Mouse (Mus musculus) liver, embryonic 12.5 days (tissue): ENCODE results near the gene Fads3. TPM values are rescaled to one million over a fixed set of nuclear protein-coding genes. Genes with fewer than 3 reads are reported as not detected.
A peak's percentile ranks its signal among the peaks of the same experiment; 100 is the strongest.

Experiments used
- ATAC-seq: fragments of 200-750 bp; cut with Nextera tagmentation; 2 replicates; pipeline ENCODE4 v1.8.0; 2017; ENCODE audit warnings: moderate number of reproducible peaks, mild to moderate bottlenecking, moderate library complexity
- H3K27ac ChIP-seq: fragments of 300-500 bp; sonication (generic); 2 replicates; pipeline ENCODE4 v1.5.1; 2016; ENCODE audit warnings: mild to moderate bottlenecking
- H3K27me3 ChIP-seq: fragments of 300-500 bp; sonication (generic); replicated peaks from 2 replicates; pipeline ENCODE4 v1.6.1; 2016; ENCODE audit warnings: mild to moderate bottlenecking, moderate library complexity
- H3K36me3 ChIP-seq: fragments of 300-500 bp; sonication (generic); 2 replicates; pipeline ENCODE4 v1.6.1; 2016; ENCODE audit warnings: mild to moderate bottlenecking, moderate library complexity
- H3K4me1 ChIP-seq: fragments of 300-500 bp; sonication (generic); 2 replicates; pipeline ENCODE4 v1.6.1; 2016
- H3K4me2 ChIP-seq: fragments of 300-500 bp; sonication (generic); 2 replicates; pipeline ENCODE4 v1.6.1; 2016; ENCODE audit warnings: mild to moderate bottlenecking, moderate library complexity
- H3K4me3 ChIP-seq: fragments of 300-500 bp; sonication (generic); 2 replicates; pipeline ENCODE4 v1.5.1; 2016; ENCODE audit warnings: mild to moderate bottlenecking, moderate library complexity
- H3K9ac ChIP-seq: fragments of 300-500 bp; sonication (generic); 2 replicates; pipeline ENCODE4 v1.6.1; 2016; ENCODE audit warnings: mild to moderate bottlenecking, moderate library complexity
- H3K9me3 ChIP-seq: fragments of 300-500 bp; sonication (generic); replicated peaks from 2 replicates; pipeline ENCODE4 v1.6.1; 2016; ENCODE audit warnings: mild to moderate bottlenecking, moderate library complexity
- WGBS: fragments of 180-500 bp; shearing (Covaris S2); methylation state at CpG from one replicate; pipeline ENCODE4 v1.1.7; 2016; ENCODE audit not compliant: insufficient replicate concordance; 5-methylcytosine and 5-hydroxymethylcytosine counted together
- polyA plus RNA-seq: library from polyadenylated mRNA; unstranded; fragments of >200 nt; fragmentation: Nextera tagmentation; extraction: Ambion mirVana; gene quantifications from 2 replicates; pipeline ENCODE4 v1.2.1, GENCODE M21; 2016

Gene Fads3
- polyA plus RNA-seq, 1 experiment from 2014 or later, result 10.0 TPM

DNA sequence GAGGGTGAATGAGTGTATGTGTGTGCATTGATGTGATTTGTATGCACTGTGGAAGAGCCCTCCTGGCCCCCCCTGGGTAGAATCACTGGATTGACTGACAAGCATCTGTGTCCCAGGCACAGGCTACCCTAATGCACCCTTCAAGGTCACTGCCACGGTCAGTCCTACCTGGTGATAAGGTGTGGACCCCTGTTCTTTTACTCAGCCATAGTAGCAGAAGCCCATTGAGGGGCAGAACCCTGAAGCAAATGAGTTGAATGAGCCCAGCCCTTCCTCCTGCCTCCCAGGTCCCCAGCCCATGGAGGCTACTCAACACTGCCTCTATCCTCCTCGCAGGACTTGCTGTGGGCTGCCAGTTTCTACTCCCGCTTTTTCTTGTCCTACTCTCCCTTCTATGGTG, 13.9 kb downstream of the Fads3 start:
- Histone ChIP-seq H3K9ac (no peak overlapping the region), H3K4me3 (no peak overlapping the region), H3K4me1 (peaks cover 19% of the 10 kb centered on the region), H3K9me3 (no peaks in the 10 kb centered on the region), H3K36me3 (peaks cover 26% of the 10 kb centered on the region), H3K4me2 (no peak overlapping the region), H3K27me3 (0 out of 2 replicates have a peak, but pooled peaks cover 9% of the 10 kb centered on the region), H3K27ac (no peak overlapping the region)
- WGBS, result 72% methylated on average over 3 of the region's 3 CpGs
- ATAC-seq, result no peak

- peaks cover 25% of the 10 kb centered on the region for H3K4me1 ChIP-seq
- H3K4me3 ChIP-seq, result no peak overlapping the region
- no peak overlapping the region for H3K9ac ChIP-seq
- H3K27ac ChIP-seq, result no peak overlapping the region
- H3K27me3 ChIP-seq, result 0 out of 2 replicates have a peak, but pooled peaks cover 7% of the 10 kb centered on the region
- ATAC-seq, result no peak
- no peak overlapping the region for H3K4me2 ChIP-seq
- WGBS, result 78% methylated on average over 22 of the region's 22 CpGs
- H3K9me3 ChIP-seq, result no peaks in the 10 kb centered on the region
- peaks cover 27% of the 10 kb centered on the region for H3K36me3 ChIP-seq
Observed at GRCm38 (mm10) chr19:10055783-10056660, 14.7 kb downstream of the Fads3 start.

DNA sequence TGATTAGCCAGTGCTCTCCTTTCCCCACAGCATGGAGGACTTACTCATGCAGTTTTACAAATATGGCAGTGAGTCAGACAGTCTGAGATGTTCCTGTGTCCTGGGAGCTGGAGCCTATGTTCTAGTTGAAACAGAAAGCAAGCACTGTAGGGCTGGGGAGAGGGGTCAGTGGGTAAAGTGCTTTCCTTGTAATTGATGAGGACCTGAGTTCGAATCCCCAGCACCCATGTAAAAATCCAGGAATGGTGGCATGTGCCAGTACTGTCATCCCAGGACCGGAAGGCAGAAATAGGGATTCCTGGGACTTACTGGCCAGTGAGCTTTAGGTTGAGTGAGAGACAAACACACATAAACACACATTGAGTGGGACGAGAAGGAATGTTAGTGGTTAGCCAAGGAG, 15.3 kb downstream of the Fads3 start:
- H3K9ac ChIP-seq, result no peak overlapping the region
- H3K4me2 ChIP-seq, result no peak overlapping the region
- WGBS, result 73% methylated on average over 3 of the region's 3 CpGs
- H3K27ac ChIP-seq, result no peak overlapping the region
- ATAC-seq, result no peak
- no peak overlapping the region for H3K4me3 ChIP-seq
- peaks cover 31% of the 10 kb centered on the region for H3K36me3 ChIP-seq
- peaks cover 32% of the 10 kb centered on the region for H3K4me1 ChIP-seq
- no peaks in the 10 kb centered on the region for H3K9me3 ChIP-seq
- H3K27me3 ChIP-seq, result 0 out of 2 replicates have a peak, but pooled peaks cover 7% of the 10 kb centered on the region

DNA sequence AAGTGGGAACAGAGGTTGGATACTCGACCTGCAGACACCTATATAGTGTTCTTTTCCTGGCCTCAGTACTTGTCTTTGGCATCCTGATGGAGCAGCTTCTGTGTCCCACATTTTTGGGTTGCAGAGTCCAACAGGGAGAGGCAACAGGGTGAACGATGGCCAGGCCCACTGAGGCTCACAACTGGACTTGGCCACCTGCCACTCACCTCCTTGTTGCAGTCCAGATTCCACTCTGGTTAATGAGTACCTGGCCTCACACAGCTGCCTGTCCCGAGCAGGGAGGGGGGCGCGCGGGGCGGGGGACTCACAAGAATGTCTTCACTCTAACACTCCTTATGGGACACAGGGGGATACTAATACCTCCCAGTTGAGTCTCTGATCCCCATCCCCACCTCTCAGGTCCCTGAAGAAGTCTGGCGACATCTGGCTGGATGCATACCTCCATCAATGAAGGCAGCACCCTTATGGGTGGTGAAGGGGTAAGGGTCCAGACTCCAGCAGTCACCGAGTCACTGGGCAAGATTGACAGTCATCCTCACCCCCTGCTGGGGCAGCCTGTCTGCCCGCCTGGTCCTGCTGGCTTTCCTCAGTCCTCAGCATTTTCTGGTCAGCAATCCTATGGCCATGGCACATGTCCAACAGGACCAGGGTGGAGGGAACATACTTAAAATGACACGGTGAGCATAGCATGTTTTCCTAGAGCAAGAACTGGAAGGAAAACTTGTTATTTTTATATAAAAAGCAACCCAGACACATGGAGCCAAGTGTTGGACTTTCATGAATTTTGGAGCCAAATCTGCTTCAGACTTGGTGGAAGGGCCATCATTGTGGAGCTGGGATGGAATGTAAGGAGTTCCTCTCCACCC, 16.4 kb downstream of the Fads3 start:
- no peak overlapping the region for H3K4me2 ChIP-seq
- peaks cover 41% of the 10 kb centered on the region for H3K36me3 ChIP-seq
- peak overlapping the region; percentile 53; the same call in 1 of the 2 replicates for H3K27ac ChIP-seq
- H3K27me3 ChIP-seq, result 0 out of 2 replicates have a peak, but pooled peaks cover 7% of the 10 kb centered on the region
- ATAC-seq, result peak; percentile 31; the same call in 1 of the 2 replicates
- no peak overlapping the region for H3K4me3 ChIP-seq
- WGBS, result 56% methylated on average over 11 of the region's 11 CpGs
- H3K4me1 ChIP-seq, result peaks cover 42% of the 10 kb centered on the region
- no peaks in the 10 kb centered on the region for H3K9me3 ChIP-seq
- no peak overlapping the region for H3K9ac ChIP-seq

GRCm38 (mm10) chr19:10058352-10058825, 17.0 kb downstream of the Fads3 start:
- Histone ChIP-seq H3K4me3 (no peak overlapping the region), H3K4me1 (peaks cover 47% of the 10 kb centered on the region), H3K27me3 (0 out of 2 replicates have a peak, but pooled peaks cover 7% of the 10 kb centered on the region), H3K9ac (no peak overlapping the region), H3K9me3 (no peaks in the 10 kb centered on the region), H3K4me2 (no peak overlapping the region), H3K27ac (0 out of 2 replicates have a peak overlapping the region, but pooled peaks have one; percentile 53), H3K36me3 (peaks cover 48% of the 10 kb centered on the region)
- ATAC-seq, result no peak
- 66% methylated on average over 1 of the region's 1 CpGs for WGBS

DNA sequence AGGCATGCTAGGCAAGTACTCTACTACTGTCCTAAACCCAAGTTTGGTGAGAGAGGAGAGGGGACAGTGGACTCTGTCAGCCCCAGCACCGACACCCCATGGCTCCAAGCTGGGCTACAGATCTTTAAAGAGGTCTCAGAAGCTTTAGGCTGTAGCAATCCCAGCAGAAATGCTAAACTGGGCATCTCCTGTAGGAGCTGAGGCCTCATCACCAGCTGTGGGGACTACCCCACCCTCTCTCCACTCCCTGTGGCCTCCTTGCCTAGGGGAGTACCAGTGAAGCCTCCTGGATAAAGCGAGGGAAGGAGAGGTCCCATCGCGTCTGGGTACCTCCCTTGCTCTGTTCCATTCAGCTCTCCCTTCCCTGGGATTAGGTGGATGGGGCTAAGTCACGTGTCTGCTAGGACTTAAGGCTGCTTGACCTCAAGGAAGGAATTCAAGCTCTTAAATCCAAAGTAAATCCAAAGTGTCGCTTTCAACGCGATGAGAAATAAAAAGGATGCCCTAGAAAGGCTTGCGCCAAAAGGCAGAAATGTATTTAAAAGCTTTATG, 17.6 kb downstream of the Fads3 start:
- H3K27me3 ChIP-seq, result 0 out of 2 replicates have a peak, but pooled peaks cover 6% of the 10 kb centered on the region
- H3K36me3 ChIP-seq, result peaks cover 48% of the 10 kb centered on the region
- H3K27ac ChIP-seq, result no peak overlapping the region
- no peak for ATAC-seq
- H3K4me2 ChIP-seq, result no peak overlapping the region
- no peaks in the 10 kb centered on the region for H3K9me3 ChIP-seq
- H3K9ac ChIP-seq, result no peak overlapping the region
- H3K4me3 ChIP-seq, result no peak overlapping the region
- peaks cover 51% of the 10 kb centered on the region for H3K4me1 ChIP-seq
- WGBS, result 69% methylated on average over 9 of the region's 9 CpGs

GRCm38 (mm10) chr19:10059911-10060567, 18.7 kb downstream of the Fads3 start:
- no peaks in the 10 kb centered on the region for H3K27me3 ChIP-seq
- H3K4me2 ChIP-seq, result peak overlapping the region; percentile 65
- peaks cover 62% of the 10 kb centered on the region for H3K4me1 ChIP-seq
- peaks cover 47% of the 10 kb centered on the region for H3K36me3 ChIP-seq
- no peaks in the 10 kb centered on the region for H3K9me3 ChIP-seq
- peak; percentile 67 for ATAC-seq
- 8% methylated on average over 10 of the region's 10 CpGs for WGBS
- peak overlapping the region; percentile 79 for H3K27ac ChIP-seq
- H3K4me3 ChIP-seq, result peak overlapping the region; percentile 23; the same call in 1 of the 2 replicates
- H3K9ac ChIP-seq, result peak overlapping the region; percentile 57; the same call in 1 of the 2 replicates

GRCm38 (mm10) chr19:10060783-10061590, 19.6 kb downstream of the Fads3 start:
- no peaks in the 10 kb centered on the region for H3K9me3 ChIP-seq
- peaks cover 51% of the 10 kb centered on the region for H3K36me3 ChIP-seq
- H3K27me3 ChIP-seq, result no peaks in the 10 kb centered on the region
- H3K4me3 ChIP-seq, result no peak overlapping the region
- H3K4me2 ChIP-seq, result peak overlapping the region; percentile 65
- H3K4me1 ChIP-seq, result peaks cover 72% of the 10 kb centered on the region
- H3K9ac ChIP-seq, result peak overlapping the region; percentile 57
- 18% methylated on average over 8 of the region's 8 CpGs for WGBS
- H3K27ac ChIP-seq, result peak overlapping the region; percentile 79
- ATAC-seq, result peak; percentile 33

DNA sequence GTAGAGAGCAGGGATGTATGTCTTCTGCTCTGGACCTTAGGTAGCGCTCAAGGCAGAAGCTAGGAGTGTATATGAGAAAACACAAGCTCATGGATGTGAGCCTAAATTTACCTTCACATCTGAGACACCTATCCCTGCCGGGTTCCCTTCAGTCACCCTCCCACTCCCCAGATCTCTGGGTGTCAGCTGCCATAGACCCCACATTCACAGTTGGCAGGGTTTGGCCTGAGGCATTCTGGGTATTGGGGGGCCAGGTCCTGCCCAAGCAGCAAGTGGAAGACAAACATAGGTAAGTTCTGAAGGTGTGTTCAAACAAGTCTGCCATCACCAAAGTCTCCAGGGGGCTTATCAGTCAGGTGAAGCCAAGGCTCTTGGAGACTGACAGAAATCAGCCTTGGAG, 20.3 kb downstream of the Fads3 start:
- peak overlapping the region; percentile 79; the same call in 1 of the 2 replicates for H3K27ac ChIP-seq
- ATAC-seq, result no peak
- H3K4me2 ChIP-seq, result no peak overlapping the region
- H3K9me3 ChIP-seq, result no peaks in the 10 kb centered on the region
- WGBS, result 86% methylated on average over 2 of the region's 2 CpGs
- no peak overlapping the region for H3K4me3 ChIP-seq
- peaks cover 53% of the 10 kb centered on the region for H3K36me3 ChIP-seq
- H3K27me3 ChIP-seq, result no peaks in the 10 kb centered on the region
- H3K9ac ChIP-seq, result no peak overlapping the region
- H3K4me1 ChIP-seq, result peaks cover 78% of the 10 kb centered on the region

- Histone ChIP-seq H3K27me3 (no peaks in the 10 kb centered on the region), H3K4me1 (peaks cover 85% of the 10 kb centered on the region), H3K36me3 (peaks cover 60% of the 10 kb centered on the region), H3K9me3 (no peaks in the 10 kb centered on the region), H3K27ac (no peak overlapping the region), H3K9ac (no peak overlapping the region), H3K4me3 (no peak overlapping the region), H3K4me2 (no peak overlapping the region)
- no peak for ATAC-seq
- WGBS, result 80% methylated on average over 8 of the region's 8 CpGs
Observed at GRCm38 (mm10) chr19:10062292-10062691, 20.9 kb downstream of the Fads3 start.
